ENCODE assay signal across 18 mouse cellular contexts in the genomic region with DNA sequence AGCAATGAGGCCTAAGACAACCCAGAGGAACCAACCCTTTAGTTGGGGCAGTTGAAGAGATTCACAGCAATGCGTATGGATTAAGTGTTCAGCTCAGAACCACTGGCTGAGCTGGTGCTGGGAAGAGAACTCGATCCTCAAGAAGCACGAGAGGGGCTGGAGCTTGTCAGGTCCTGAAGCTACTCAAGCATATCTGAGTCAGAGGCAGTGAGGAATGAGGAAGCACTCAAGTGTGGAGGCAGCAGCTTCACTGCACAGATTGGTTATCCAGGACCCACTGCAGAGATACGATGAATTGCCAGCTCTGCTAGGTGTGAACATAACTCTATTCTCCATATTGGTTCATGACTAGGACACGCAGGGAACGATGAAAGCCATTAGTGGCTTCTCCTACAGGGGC.
"Had no signal": no experiment of that assay in that cellular context is flagged by ENCODE, and none has a peak within 500 bp of the region (broad histone marks: within the 10 kb centered on the region; RNA-seq: fewer than 3 reads in every experiment).

No protein-coding gene starts in this region.

- H3K9me3 ChIP-seq: midbrain, embryonic 10.5 days; midbrain, embryonic 12.5 days; neural tube, embryonic 13.5 days; neural tube, embryonic 15.5 days had no signal

- H3K4me1 ChIP-seq: midbrain, embryonic 10.5 days; midbrain, embryonic 12.5 days; neural tube, embryonic 13.5 days; neural tube, embryonic 15.5 days had no signal

- H3K9ac ChIP-seq: lung, embryonic 14.5 days; midbrain, embryonic 12.5 days; neural tube, embryonic 13.5 days; neural tube, embryonic 15.5 days had no signal

- H3K27me3 ChIP-seq: midbrain, embryonic 12.5 days; neural tube, embryonic 13.5 days; neural tube, embryonic 15.5 days had no signal

- H3K36me3 ChIP-seq: midbrain, embryonic 10.5 days; midbrain, embryonic 12.5 days; neural tube, embryonic 13.5 days; neural tube, embryonic 15.5 days had no signal

- DNase-seq: lung, embryonic 14.5 days; lung, postnatal 10 days; lung, postnatal 4 days; midbrain, embryonic 14.5 days; retina, postnatal 1 day; right cerebral cortex, adult 18-20 months; right cerebral cortex, postnatal 25 days; right cerebral cortex, postnatal 4 days; spleen, adult 18-20 months; thymus, adult 18-20 months; thymus, postnatal 14 days; thymus, postnatal 36 days had no signal

- H3K4me2 ChIP-seq: lung, embryonic 14.5 days; midbrain, embryonic 12.5 days; neural tube, embryonic 13.5 days; neural tube, embryonic 15.5 days had no signal

- ATAC-seq: midbrain, embryonic 16.5 days had no signal

- H3K4me3 ChIP-seq: midbrain, embryonic 10.5 days; midbrain, embryonic 12.5 days; myocyte; neural tube, embryonic 13.5 days; neural tube, embryonic 15.5 days had no signal

- H3K27ac ChIP-seq: midbrain, embryonic 10.5 days; midbrain, embryonic 12.5 days; neural tube, embryonic 13.5 days; neural tube, embryonic 15.5 days had no signal
